Mouse (Mus musculus): Measurements from ENCODE around the gene Rps6ka4. TPM values are rescaled to one million over a fixed set of nuclear protein-coding genes. Genes with fewer than 3 reads are reported as not detected.

Gene Rps6ka4
- polyA plus RNA-seq, 1 experiment from 2014 or later = 15.7 TPM

GRCm38 (mm10) chr19:6854658-6855057 is 14.2 kb upstream of the Rps6ka4 start:
- no peaks in the 10 kb centered on the region for H3K36me3 ChIP-seq (ENCODE audit: control insufficient read depth, insufficient read depth)
- no peak overlapping the region for H3K27ac ChIP-seq (ENCODE audit: low read depth, low read length)
- H3K9me3 ChIP-seq (ENCODE audit: control insufficient read depth) = no peaks in the 10 kb centered on the region
- no peak for TF ChIP-seq CTCF (IDR thresholded peaks at IDR 0.05; ENCODE audit: low read depth)
- H3K4me3 ChIP-seq (ENCODE audit: low read depth, low read length) = no peak overlapping the region
- peaks cover 11% of the 10 kb centered on the region for H3K4me1 ChIP-seq (replicated peaks; ENCODE audit: control insufficient read depth, insufficient read depth, low read length)
- 0 out of 2 replicates have a peak, but pooled peaks cover 9% of the 10 kb centered on the region for H3K27me3 ChIP-seq (replicated peaks; ENCODE audit: control insufficient read depth, insufficient read depth, low read length)
- 84% methylated on average over 12 of the region's 12 CpGs for WGBS
- no peak overlapping the region for H3K9ac ChIP-seq (ENCODE audit: low read depth, low read length)
- H3K4me2 ChIP-seq (replicated peaks; ENCODE audit: low read depth) = no peak overlapping the region; the same call in 1 of the 2 replicates
- ATAC-seq = no peak

DNA sequence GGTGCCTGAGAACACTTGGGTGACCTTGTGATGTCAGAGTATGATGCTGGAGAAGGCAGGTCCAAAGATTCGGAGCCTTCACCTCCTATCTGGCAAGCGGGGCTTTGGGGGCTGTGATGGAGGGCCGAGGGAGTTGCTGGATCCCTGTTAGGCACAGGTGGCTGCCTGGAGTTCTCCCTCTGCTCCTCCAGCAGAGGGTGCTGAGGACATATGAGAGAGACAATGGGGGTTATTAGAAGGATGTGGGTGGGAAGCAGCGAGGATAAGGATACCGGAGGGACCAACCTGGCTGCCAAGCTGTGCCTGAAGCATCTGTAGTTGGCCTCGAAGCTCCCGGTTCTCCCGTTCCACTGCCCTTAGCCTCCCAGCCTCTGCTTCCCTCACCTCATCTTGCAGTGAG is 13.5 kb upstream of the Rps6ka4 start:
- Histone ChIP-seq H3K4me1 (replicated peaks; ENCODE audit: control insufficient read depth, insufficient read depth, low read length) (peaks cover 11% of the 10 kb centered on the region), H3K27ac (ENCODE audit: low read depth, low read length) (no peak overlapping the region), H3K4me2 (replicated peaks; ENCODE audit: low read depth) (no peak overlapping the region), H3K9me3 (ENCODE audit: control insufficient read depth) (no peaks in the 10 kb centered on the region), H3K27me3 (replicated peaks; ENCODE audit: control insufficient read depth, insufficient read depth, low read length) (peaks cover 16% of the 10 kb centered on the region), H3K9ac (ENCODE audit: low read depth, low read length) (no peak overlapping the region), H3K4me3 (ENCODE audit: low read depth, low read length) (no peak overlapping the region), H3K36me3 (ENCODE audit: control insufficient read depth, insufficient read depth) (no peaks in the 10 kb centered on the region)
- WGBS = 74% methylated on average over 8 of the region's 8 CpGs
- ATAC-seq = no peak
- peak; percentile 55 for TF ChIP-seq CTCF (IDR thresholded peaks at IDR 0.05; ENCODE audit: low read depth)

GRCm38 (mm10) chr19:6852393-6853305 is 12.2 kb upstream of the Rps6ka4 start:
- peak; percentile 77 for ATAC-seq
- Histone ChIP-seq H3K9me3 (ENCODE audit: control insufficient read depth) (no peaks in the 10 kb centered on the region), H3K4me1 (replicated peaks; ENCODE audit: control insufficient read depth, insufficient read depth, low read length) (peaks cover 11% of the 10 kb centered on the region), H3K9ac (ENCODE audit: low read depth, low read length) (no peak overlapping the region), H3K27me3 (replicated peaks; ENCODE audit: control insufficient read depth, insufficient read depth, low read length) (peaks cover 28% of the 10 kb centered on the region), H3K36me3 (ENCODE audit: control insufficient read depth, insufficient read depth) (no peaks in the 10 kb centered on the region), H3K27ac (ENCODE audit: low read depth, low read length) (peak overlapping the region; percentile 41; the same call in 1 of the 2 replicates), H3K4me3 (ENCODE audit: low read depth, low read length) (no peak overlapping the region), H3K4me2 (replicated peaks; ENCODE audit: low read depth) (no peak overlapping the region)
- 73% methylated on average over 21 of the region's 21 CpGs for WGBS
- no peak for TF ChIP-seq CTCF (IDR thresholded peaks at IDR 0.05; ENCODE audit: low read depth)

GRCm38 (mm10) chr19:6851497-6851896 is 11.1 kb upstream of the Rps6ka4 start:
- Histone ChIP-seq H3K9me3 (ENCODE audit: control insufficient read depth) (no peaks in the 10 kb centered on the region), H3K27ac (ENCODE audit: low read depth, low read length) (no peak overlapping the region), H3K36me3 (ENCODE audit: control insufficient read depth, insufficient read depth) (no peaks in the 10 kb centered on the region), H3K27me3 (replicated peaks; ENCODE audit: control insufficient read depth, insufficient read depth, low read length) (peaks cover 37% of the 10 kb centered on the region), H3K9ac (ENCODE audit: low read depth, low read length) (no peak overlapping the region), H3K4me1 (replicated peaks; ENCODE audit: control insufficient read depth, insufficient read depth, low read length) (peaks cover 11% of the 10 kb centered on the region), H3K4me3 (ENCODE audit: low read depth, low read length) (no peak overlapping the region), H3K4me2 (replicated peaks; ENCODE audit: low read depth) (no peak overlapping the region)
- TF ChIP-seq CTCF (IDR thresholded peaks at IDR 0.05; ENCODE audit: low read depth) = no peak
- ATAC-seq = no peak
- WGBS = 86% methylated on average over 3 of the region's 3 CpGs

GRCm38 (mm10) chr19:6849506-6850068 is 9.2 kb upstream of the Rps6ka4 start:
- Histone ChIP-seq H3K9me3 (ENCODE audit: control insufficient read depth) (no peaks in the 10 kb centered on the region), H3K36me3 (ENCODE audit: control insufficient read depth, insufficient read depth) (no peaks in the 10 kb centered on the region), H3K4me2 (replicated peaks; ENCODE audit: low read depth) (no peak overlapping the region), H3K4me3 (ENCODE audit: low read depth, low read length) (no peak overlapping the region), H3K9ac (ENCODE audit: low read depth, low read length) (no peak overlapping the region), H3K4me1 (replicated peaks; ENCODE audit: control insufficient read depth, insufficient read depth, low read length) (0 out of 2 replicates have a peak, but pooled peaks cover 4% of the 10 kb centered on the region), H3K27ac (ENCODE audit: low read depth, low read length) (no peak overlapping the region), H3K27me3 (replicated peaks; ENCODE audit: control insufficient read depth, insufficient read depth, low read length) (peaks cover 43% of the 10 kb centered on the region)
- WGBS = 83% methylated on average over 23 of the region's 23 CpGs
- no peak for ATAC-seq
- no peak for TF ChIP-seq CTCF (IDR thresholded peaks at IDR 0.05; ENCODE audit: low read depth)

DNA sequence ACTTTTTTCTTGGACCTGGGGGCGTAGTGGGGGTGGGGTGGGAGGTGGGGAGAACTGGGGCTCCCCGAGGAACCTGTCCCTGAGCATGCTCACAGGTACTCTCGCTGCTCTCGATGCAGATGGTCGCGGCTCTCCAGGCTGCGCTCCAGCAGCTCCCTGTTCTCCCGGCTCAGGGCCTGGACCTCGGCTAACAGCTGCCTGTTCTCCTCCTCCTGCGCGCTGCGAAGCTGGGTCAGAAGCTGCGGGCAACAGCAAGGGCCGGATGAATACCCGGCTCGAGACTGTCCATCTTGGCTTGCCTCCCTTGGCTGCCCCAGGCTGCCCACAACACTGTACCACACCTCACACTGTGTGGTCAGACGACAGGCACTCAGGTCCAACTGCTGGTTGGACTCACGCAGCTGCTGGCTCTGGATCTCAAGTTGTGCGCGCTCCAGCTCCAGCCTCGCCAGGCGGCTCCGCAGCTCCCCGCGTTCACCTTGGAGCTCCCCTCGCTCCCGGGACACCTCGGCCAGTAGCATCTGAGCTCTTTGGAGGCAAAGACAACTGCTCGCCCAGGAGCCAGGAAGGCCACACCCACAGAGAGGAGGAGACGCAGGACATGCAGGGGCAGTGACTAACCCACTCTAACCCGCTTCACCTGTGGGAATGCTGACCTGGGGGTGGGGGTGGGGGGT is 7.5 kb upstream of the Rps6ka4 start:
- WGBS = 12% methylated on average over 31 of the region's 31 CpGs
- H3K4me2 ChIP-seq (replicated peaks; ENCODE audit: low read depth) = peak overlapping the region; percentile 51
- no peak overlapping the region for H3K9ac ChIP-seq (ENCODE audit: low read depth, low read length)
- peaks cover 40% of the 10 kb centered on the region for H3K27me3 ChIP-seq (replicated peaks; ENCODE audit: control insufficient read depth, insufficient read depth, low read length)
- H3K9me3 ChIP-seq (ENCODE audit: control insufficient read depth) = no peaks in the 10 kb centered on the region
- H3K4me3 ChIP-seq (ENCODE audit: low read depth, low read length) = 0 out of 2 replicates have a peak overlapping the region, but pooled peaks have one; percentile 1
- H3K4me1 ChIP-seq (replicated peaks; ENCODE audit: control insufficient read depth, insufficient read depth, low read length) = 0 out of 2 replicates have a peak, but pooled peaks cover 2% of the 10 kb centered on the region
- H3K36me3 ChIP-seq (ENCODE audit: control insufficient read depth, insufficient read depth) = no peaks in the 10 kb centered on the region
- TF ChIP-seq CTCF (IDR thresholded peaks at IDR 0.05; ENCODE audit: low read depth) = no peak
- no peak overlapping the region for H3K27ac ChIP-seq (ENCODE audit: low read depth, low read length)
- no peak for ATAC-seq

All from intestine, postnatal 0 days (tissue).